Mouse (Mus musculus) embryonic facial prominence, embryonic 13.5 days (tissue): ENCODE results near the gene Irf2bp2. TPM values are rescaled to one million over a fixed set of nuclear protein-coding genes. Genes with fewer than 3 reads are reported as not detected.

Experiments used
- ATAC-seq: fragments of 200-750 bp; cut with Nextera tagmentation; 2 replicates; pipeline ENCODE4 v1.8.0; 2017; ENCODE audit warnings: low read depth; ENCODE audit not compliant: insufficient number of reproducible peaks, insufficient read depth, low FRiP score, low TSS enrichment
- H3K27ac ChIP-seq: fragments of 300-500 bp; sonication (generic); 2 replicates; pipeline ENCODE4 v1.5.1; 2015; ENCODE audit warnings: moderate library complexity, mild to moderate bottlenecking, inconsistent platforms
- H3K27me3 ChIP-seq: fragments of 300-500 bp; sonication (generic); 2 replicates; pipeline ENCODE4 v1.6.1; 2015; ENCODE audit warnings: mild to moderate bottlenecking, inconsistent platforms
- H3K36me3 ChIP-seq: fragments of 300-500 bp; sonication (generic); 2 replicates; pipeline ENCODE4 v1.6.1; 2015; ENCODE audit warnings: mild to moderate bottlenecking, inconsistent platforms
- H3K4me1 ChIP-seq: fragments of 300-500 bp; sonication (generic); 2 replicates; pipeline ENCODE4 v1.6.1; 2015; ENCODE audit warnings: inconsistent platforms
- H3K4me2 ChIP-seq: fragments of 300-500 bp; sonication (generic); 2 replicates; pipeline ENCODE4 v1.6.1; 2015; ENCODE audit warnings: moderate library complexity, mild to moderate bottlenecking, inconsistent platforms
- H3K4me3 ChIP-seq: fragments of 300-500 bp; sonication (generic); 2 replicates; pipeline ENCODE4 v1.5.1; 2015; ENCODE audit warnings: mild to moderate bottlenecking, inconsistent platforms
- H3K9ac ChIP-seq: fragments of 300-500 bp; sonication (generic); 2 replicates; pipeline ENCODE4 v1.6.1; 2015; ENCODE audit warnings: mild to moderate bottlenecking, inconsistent platforms
- H3K9me3 ChIP-seq: fragments of 300-500 bp; sonication (generic); 2 replicates; pipeline ENCODE4 v1.6.1; 2016; ENCODE audit warnings: inconsistent platforms
- WGBS: fragments of 180-500 bp; shearing (Covaris S2); methylation state at CpG from one replicate; pipeline ENCODE4 v1.1.7; 2015; ENCODE audit warnings: mixed read lengths; 5-methylcytosine and 5-hydroxymethylcytosine counted together
- polyA plus RNA-seq: library from polyadenylated mRNA; unstranded; fragments of >200 nt; fragmentation: Nextera tagmentation; extraction: Ambion mirVana; gene quantifications from 2 replicates; pipeline ENCODE4 v1.2.1, GENCODE M21; 2015

Irf2bp2 gene
- polyA plus RNA-seq = 11.1 and 13.5 TPM in 2 replicates

- peak within 1 kb of the TSS; percentile 100 for H3K9ac ChIP-seq
- H3K27ac ChIP-seq = peak within 1 kb of the TSS; percentile 99
- no peaks in the 10 kb centered on the region for H3K27me3 ChIP-seq
- H3K4me2 ChIP-seq = peak within 1 kb of the TSS; percentile 90
- H3K36me3 ChIP-seq = peaks cover 23% of the 10 kb centered on the region
- H3K4me3 ChIP-seq = peak within 1 kb of the TSS; percentile 100
- under 1% methylated on average over 50 of the region's 56 CpGs for WGBS
- no peaks in the 10 kb centered on the region for H3K9me3 ChIP-seq
- ATAC-seq = peak; percentile 79
- peaks cover 50% of the 10 kb centered on the region for H3K4me1 ChIP-seq
Measured at GRCm38 (mm10) chr8:126593889-126594480, at the start of gene Irf2bp2. Irf2bp2 (minus strand) TSS chr8:126593986.

DNA sequence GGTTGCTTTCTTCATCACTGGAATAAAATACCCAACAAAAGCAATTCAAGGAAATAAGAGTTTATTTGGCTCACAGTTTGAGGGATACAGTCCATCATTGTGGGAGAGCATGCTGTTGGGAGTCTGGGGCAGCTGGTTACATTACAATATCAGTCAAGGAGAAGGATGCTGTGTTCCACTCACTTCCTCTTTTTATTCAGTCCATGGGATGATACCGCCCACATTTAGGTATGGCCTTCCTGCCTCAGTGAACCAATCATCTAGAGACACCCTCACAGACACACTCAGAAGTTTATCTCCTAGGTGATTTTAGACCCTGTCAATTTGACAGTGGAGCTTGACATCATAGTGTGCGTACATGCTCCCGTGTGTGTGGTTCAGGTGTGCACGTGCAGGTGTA, 48.9 kb upstream of the Irf2bp2 start:
- H3K9ac ChIP-seq = no peak overlapping the region
- peaks cover 24% of the 10 kb centered on the region for H3K4me1 ChIP-seq
- no peak overlapping the region for H3K27ac ChIP-seq
- no peaks in the 10 kb centered on the region for H3K36me3 ChIP-seq
- no peak overlapping the region for H3K4me2 ChIP-seq
- H3K27me3 ChIP-seq = no peaks in the 10 kb centered on the region
- WGBS = 91% methylated on average over 4 of the region's 4 CpGs
- H3K9me3 ChIP-seq = no peaks in the 10 kb centered on the region
- no peak overlapping the region for H3K4me3 ChIP-seq
- ATAC-seq = no peak

GRCm38 (mm10) chr8:126641568-126642295, 47.9 kb upstream of the Irf2bp2 start:
- Histone ChIP-seq H3K4me1 (peaks cover 17% of the 10 kb centered on the region), H3K4me2 (no peak overlapping the region), H3K27me3 (no peaks in the 10 kb centered on the region), H3K9me3 (no peaks in the 10 kb centered on the region), H3K4me3 (no peak overlapping the region), H3K27ac (no peak overlapping the region), H3K36me3 (no peaks in the 10 kb centered on the region), H3K9ac (no peak overlapping the region)
- ATAC-seq = no peak
- 56% methylated on average over 3 of the region's 3 CpGs for WGBS

DNA sequence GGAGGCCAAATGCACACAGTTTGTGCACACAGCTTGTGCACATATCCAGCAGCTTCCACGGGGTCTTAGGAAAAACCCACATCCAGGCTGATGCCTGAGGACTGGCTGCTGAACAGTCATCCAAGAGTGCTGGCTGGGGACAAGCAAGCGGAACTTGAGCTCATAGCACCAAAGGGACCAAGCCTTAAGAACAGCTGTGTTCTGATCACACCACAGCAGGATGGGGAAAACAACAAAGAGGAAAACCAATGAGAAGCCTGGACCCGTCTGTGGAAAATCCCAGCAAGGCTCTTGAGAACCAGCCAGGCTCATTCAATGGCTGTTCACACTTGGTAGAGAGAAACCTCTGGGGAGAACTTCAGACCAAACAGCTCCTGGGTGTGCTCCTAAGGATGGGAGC, 45.4 kb upstream of the Irf2bp2 start:
- H3K4me2 ChIP-seq = no peak overlapping the region
- no peak overlapping the region for H3K27ac ChIP-seq
- H3K36me3 ChIP-seq = no peaks in the 10 kb centered on the region
- H3K9ac ChIP-seq = no peak overlapping the region
- peaks cover 13% of the 10 kb centered on the region for H3K4me1 ChIP-seq
- no peak overlapping the region for H3K4me3 ChIP-seq
- H3K27me3 ChIP-seq = no peaks in the 10 kb centered on the region
- 69% methylated on average over 3 of the region's 3 CpGs for WGBS
- H3K9me3 ChIP-seq = no peaks in the 10 kb centered on the region
- ATAC-seq = no peak

DNA sequence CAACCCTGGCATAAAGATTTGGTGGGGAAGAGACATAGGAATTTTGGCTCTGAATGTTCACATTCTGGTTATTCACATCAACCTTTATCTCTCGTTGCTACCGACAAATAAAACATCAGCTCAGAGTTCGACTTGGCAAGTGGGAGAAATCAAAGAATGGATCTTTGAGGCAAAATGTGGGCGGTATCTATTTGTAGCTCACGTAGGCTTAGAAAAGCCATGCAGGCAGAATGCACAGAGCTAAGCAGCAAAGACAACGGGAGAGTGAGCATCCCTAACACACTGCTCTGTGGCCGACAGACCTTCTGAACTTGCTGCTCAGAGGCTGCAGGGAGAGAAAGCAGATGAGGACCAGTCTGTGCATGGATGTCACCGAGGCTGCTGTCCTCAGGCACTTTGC, 44.2 kb upstream of the Irf2bp2 start:
- WGBS = 70% methylated on average over 8 of the region's 8 CpGs
- ATAC-seq = no peak

GRCm38 (mm10) chr8:126634541-126635048, 40.8 kb upstream of the Irf2bp2 start:
- Histone ChIP-seq H3K9ac (no peak overlapping the region), H3K9me3 (peaks cover 14% of the 10 kb centered on the region), H3K4me1 (peaks cover 15% of the 10 kb centered on the region; the same call in 1 of the 2 replicates), H3K27ac (peak overlapping the region; percentile 58; the same call in 1 of the 2 replicates), H3K27me3 (no peaks in the 10 kb centered on the region), H3K36me3 (no peaks in the 10 kb centered on the region), H3K4me2 (no peak overlapping the region), H3K4me3 (no peak overlapping the region)
- no peak for ATAC-seq
- 60% methylated on average over 6 of the region's 6 CpGs for WGBS

More for the DNA sequence above, 44.2 kb upstream of the Irf2bp2 start:
- no peaks in the 10 kb centered on the region for H3K9me3 ChIP-seq
- no peak overlapping the region for H3K4me2 ChIP-seq
- H3K9ac ChIP-seq = no peak overlapping the region
- no peak overlapping the region for H3K4me3 ChIP-seq
- H3K27ac ChIP-seq = no peak overlapping the region
- H3K4me1 ChIP-seq = peaks cover 15% of the 10 kb centered on the region; the same call in 1 of the 2 replicates
- no peaks in the 10 kb centered on the region for H3K27me3 ChIP-seq
- H3K36me3 ChIP-seq = no peaks in the 10 kb centered on the region

- no peaks in the 10 kb centered on the region for H3K27me3 ChIP-seq
- no peaks in the 10 kb centered on the region for H3K36me3 ChIP-seq
- H3K4me2 ChIP-seq = no peak overlapping the region
- 91% methylated on average over 3 of the region's 3 CpGs for WGBS
- no peak overlapping the region for H3K9ac ChIP-seq
- H3K4me1 ChIP-seq = peaks cover 5% of the 10 kb centered on the region; the same call in 1 of the 2 replicates
- H3K9me3 ChIP-seq = peaks cover 17% of the 10 kb centered on the region
- no peak overlapping the region for H3K4me3 ChIP-seq
- no peak overlapping the region for H3K27ac ChIP-seq
- no peak for ATAC-seq
Measured at GRCm38 (mm10) chr8:126628616-126629015, 34.8 kb upstream of the Irf2bp2 start.

- H3K9ac ChIP-seq = no peak overlapping the region
- no peaks in the 10 kb centered on the region for H3K27me3 ChIP-seq
- ATAC-seq = no peak
- peaks cover 17% of the 10 kb centered on the region for H3K9me3 ChIP-seq
- H3K4me3 ChIP-seq = no peak overlapping the region
- no peak overlapping the region for H3K4me2 ChIP-seq
- H3K4me1 ChIP-seq = peaks cover 5% of the 10 kb centered on the region; the same call in 1 of the 2 replicates
- no peaks in the 10 kb centered on the region for H3K36me3 ChIP-seq
- WGBS = 77% methylated on average over 11 of the region's 11 CpGs
- no peak overlapping the region for H3K27ac ChIP-seq
Measured at GRCm38 (mm10) chr8:126626415-126626814, 32.6 kb upstream of the Irf2bp2 start.

DNA sequence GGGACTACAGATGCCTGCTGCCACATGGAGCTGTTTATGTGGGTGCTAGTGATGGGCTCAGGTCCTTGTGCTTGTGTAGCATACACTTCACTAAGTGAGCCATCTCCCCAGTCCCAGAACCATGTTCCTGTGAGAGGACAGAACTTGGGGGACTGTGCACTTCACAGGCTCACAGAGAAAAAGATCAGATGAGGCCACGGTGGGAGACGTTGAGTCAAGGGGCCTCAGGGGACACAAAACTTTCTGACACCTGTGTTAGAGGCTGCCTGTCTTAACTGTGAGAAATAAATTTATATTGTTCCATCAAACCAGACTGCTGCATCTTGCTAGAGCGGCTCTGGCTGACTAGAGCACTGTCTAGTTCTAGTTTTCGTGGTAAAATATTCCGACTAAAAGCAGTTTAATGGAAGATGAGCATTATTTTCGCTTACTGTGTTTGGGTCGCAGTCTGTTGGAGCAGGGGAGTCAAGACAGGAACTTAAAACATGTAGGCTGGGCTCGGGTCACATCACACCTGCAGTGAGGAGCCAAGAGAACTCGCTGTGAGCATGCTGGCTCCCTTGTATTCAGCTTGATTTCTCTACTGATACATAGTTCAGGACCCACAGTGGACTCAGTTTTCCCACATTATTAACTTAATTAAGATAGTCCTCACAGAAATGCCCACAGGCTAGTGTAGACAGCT, 28.5 kb upstream of the Irf2bp2 start:
- Histone ChIP-seq H3K27me3 (no peaks in the 10 kb centered on the region), H3K9ac (no peak overlapping the region), H3K4me2 (no peak overlapping the region), H3K36me3 (no peaks in the 10 kb centered on the region), H3K9me3 (no peaks in the 10 kb centered on the region), H3K4me3 (no peak overlapping the region), H3K27ac (no peak overlapping the region), H3K4me1 (peaks cover 5% of the 10 kb centered on the region; the same call in 1 of the 2 replicates)
- no peak for ATAC-seq
- 84% methylated on average over 9 of the region's 9 CpGs for WGBS

GRCm38 (mm10) chr8:126620721-126621120, 26.9 kb upstream of the Irf2bp2 start:
- H3K4me3 ChIP-seq = no peak overlapping the region
- no peak for ATAC-seq
- WGBS = 70% methylated on average over 3 of the region's 3 CpGs

DNA sequence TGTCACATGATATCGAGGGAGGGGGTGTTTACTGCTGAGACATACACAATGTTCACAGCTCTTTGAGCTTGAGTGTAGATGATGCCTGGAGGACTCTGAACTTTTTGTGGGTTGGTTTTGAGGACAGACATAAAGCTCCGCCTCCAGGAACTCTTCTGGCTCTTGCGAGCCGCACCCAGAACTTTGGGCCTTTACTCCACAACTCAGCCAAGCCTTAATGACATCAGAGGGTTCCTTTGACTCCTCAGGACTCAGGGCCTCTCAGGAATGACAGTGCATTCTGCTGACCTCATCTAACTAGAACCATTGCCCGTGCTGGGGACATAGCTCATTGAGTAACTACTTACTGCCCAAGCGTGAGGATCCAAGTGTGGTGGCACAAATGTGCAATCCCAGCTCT, 25.7 kb upstream of the Irf2bp2 start:
- Histone ChIP-seq H3K4me2 (no peak overlapping the region), H3K9me3 (no peaks in the 10 kb centered on the region), H3K4me1 (peaks cover 22% of the 10 kb centered on the region), H3K36me3 (no peaks in the 10 kb centered on the region), H3K27ac (no peak overlapping the region), H3K4me3 (no peak overlapping the region), H3K9ac (no peak overlapping the region), H3K27me3 (no peaks in the 10 kb centered on the region)
- ATAC-seq = no peak
- WGBS = 87% methylated on average over 6 of the region's 6 CpGs

More at GRCm38 (mm10) chr8:126620721-126621120, 26.9 kb upstream of the Irf2bp2 start:
- Histone ChIP-seq H3K4me2 (no peak overlapping the region), H3K9ac (no peak overlapping the region), H3K27me3 (no peaks in the 10 kb centered on the region), H3K27ac (no peak overlapping the region), H3K4me1 (peaks cover 10% of the 10 kb centered on the region; the same call in 1 of the 2 replicates), H3K36me3 (no peaks in the 10 kb centered on the region), H3K9me3 (no peaks in the 10 kb centered on the region)
